Mouse (Mus musculus) erythroid progenitor cell, adult 5-6 weeks (primary cell): ENCODE results near the gene Agr2. TPM values are rescaled to one million over a fixed set of nuclear protein-coding genes. Genes with fewer than 3 reads are reported as not detected.

Experiments used
- ATAC-seq: replicated peaks from 2 replicates; pipeline ENCODE4 v1.8.0; 2016; ENCODE audit warnings: moderate number of reproducible peaks, mild to moderate bottlenecking, moderate TSS enrichment, inconsistent platforms; ENCODE audit not compliant: poor library complexity, low FRiP score, severe bottlenecking
- total RNA-seq, 2 experiments: library from RNA; stranded (forward) in 1 of 2; stranded (reverse) in 1 of 2; fragments of 150-400 nt in 1 of 2; fragments of 186-747, 209-891 nt in 1 of 2; gene quantifications; 2 replicates each; pipeline versions ENCODE4 v1.2.3 to v1.2.4; 2015 to 2017; ENCODE audit warnings: low replicate concordance in 2 of 2

Gene Agr2
- not detected in 2 replicates for total RNA-seq (2015; ENCODE audit: low replicate concordance)
- not detected in 2 replicates for total RNA-seq (2017; ENCODE audit: low replicate concordance)

GRCm38 (mm10) chr12:35992711-35993110 is at the start of gene Agr2:
Gene Agr2, plus strand, starts transcription at chr12:35992907.
- no peak for ATAC-seq

DNA sequence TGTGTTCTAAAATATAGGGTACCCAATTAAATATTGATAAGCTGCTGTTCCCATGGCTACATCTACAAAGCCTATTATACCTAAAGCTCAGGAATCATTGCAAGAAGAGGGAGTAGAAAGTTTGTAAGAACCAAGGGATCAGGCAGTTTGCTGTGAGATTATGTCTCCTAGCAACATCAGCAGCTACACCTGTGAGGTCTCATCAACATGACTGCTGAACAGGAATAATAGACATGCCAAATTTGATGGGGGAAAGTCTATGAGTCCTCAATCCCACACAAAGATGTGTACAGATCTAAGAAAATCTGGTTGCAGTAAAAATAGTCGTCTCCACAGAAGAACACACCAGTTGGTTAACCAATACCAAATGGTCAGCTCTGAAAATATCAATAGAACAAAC is 41.0 kb upstream of the Agr2 start:
- ATAC-seq, result no peak

DNA sequence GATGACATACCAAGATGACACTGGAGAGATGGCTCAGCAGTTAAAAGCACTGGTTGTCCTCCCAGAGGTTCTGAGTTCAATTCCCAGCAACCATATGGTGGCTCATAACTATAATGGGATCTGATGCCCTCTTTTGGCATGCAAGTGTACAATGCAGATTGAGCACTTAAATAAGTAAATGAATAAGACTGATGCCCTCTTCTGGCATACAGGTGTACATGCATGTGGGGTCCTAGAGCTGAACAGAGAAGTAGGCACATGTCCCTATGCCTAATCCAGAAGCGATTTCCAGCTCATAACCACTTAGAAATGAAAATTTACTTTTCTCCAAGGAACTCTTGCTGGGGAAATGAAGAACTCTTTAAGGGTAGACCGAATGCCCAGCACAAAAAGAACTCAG is 35.5 kb upstream of the Agr2 start:
- ATAC-seq, result no peak

GRCm38 (mm10) chr12:35966098-35966767 is 26.5 kb upstream of the Agr2 start:
- ATAC-seq, result peak; percentile 76

- no peak for ATAC-seq
Measured at GRCm38 (mm10) chr12:35966768-35967141, 26.0 kb upstream of the Agr2 start.

- ATAC-seq, result no peak
Measured at GRCm38 (mm10) chr12:35975898-35976297, 16.8 kb upstream of the Agr2 start.

DNA sequence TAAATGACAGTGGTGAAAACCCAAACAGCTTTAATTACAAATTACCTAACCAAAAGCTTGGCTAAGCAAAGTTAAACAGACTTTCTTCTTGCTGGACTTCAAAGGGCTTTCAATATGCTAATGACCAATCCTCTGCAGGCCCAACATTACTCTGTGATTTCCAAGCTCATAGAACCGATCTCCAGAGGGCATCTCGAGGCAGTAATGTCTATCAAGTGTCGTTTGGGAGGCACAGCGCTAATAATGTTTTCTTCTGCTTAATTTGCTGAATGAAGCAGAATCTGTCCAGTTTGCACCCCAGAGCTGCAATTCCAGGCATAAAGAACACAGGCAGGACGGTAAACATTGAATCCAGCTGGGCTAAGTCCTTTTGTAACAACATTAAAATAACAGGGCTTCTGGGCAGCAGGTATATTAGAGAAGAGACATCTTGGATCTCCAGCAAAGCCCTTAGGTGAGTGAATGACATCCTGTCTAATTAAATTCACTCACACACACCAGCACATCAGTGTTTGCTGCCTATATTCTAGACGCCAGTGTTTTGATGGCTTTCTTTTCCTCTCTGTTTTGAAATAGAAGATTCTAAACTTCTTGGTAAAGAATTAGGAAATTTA is 15.0 kb upstream of the Agr2 start:
- ATAC-seq, result no peak

- no peak for ATAC-seq
Measured at GRCm38 (mm10) chr12:35979625-35980024, 13.1 kb upstream of the Agr2 start.

- ATAC-seq, result peak; percentile 70
Measured at GRCm38 (mm10) chr12:35981732-35982360, 10.9 kb upstream of the Agr2 start.

- no peak for ATAC-seq
Measured at GRCm38 (mm10) chr12:35983472-35983871, 9.2 kb upstream of the Agr2 start.

GRCm38 (mm10) chr12:35984743-35985142 is 8.0 kb upstream of the Agr2 start:
- ATAC-seq, result no peak

DNA sequence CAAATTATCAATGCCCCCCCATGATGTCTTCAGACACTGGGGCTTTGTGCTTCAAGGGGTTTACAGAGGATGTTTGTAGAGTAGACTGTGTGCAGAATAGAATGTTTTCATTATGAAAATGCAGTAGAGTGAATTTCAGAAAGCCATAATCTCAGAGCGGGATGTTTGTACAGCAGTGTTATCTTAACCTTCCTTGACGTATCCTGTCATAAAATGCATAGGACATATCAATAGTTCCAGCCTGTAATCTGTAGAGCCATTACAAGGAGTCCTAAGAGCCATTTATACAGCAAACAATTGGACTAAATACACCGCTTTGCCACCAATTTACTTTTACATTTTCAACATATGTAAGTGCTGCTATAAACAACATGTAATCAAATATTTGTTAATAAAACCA is 876 bp downstream of the Agr2 start:
- no peak for ATAC-seq

DNA sequence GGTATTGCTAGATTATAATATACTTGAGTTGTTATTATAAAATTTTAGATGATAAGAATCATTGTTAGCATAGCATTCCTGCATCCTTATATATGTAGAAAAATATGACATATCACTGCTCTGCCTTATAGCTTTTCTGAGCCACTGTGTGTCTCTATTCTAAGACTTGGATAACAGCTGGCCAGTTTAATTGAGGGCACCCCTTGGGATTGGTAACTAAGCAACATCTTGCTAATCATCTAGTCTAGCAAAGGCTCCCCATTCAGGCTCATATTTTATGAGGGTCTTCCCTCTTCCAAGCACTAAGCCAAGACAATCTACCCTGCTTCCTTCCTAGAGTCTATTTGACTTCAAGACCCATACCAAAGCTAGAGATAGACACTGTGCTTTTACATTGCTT is 1.4 kb downstream of the Agr2 start:
- ATAC-seq, result no peak

- peak; percentile 61; the same call in 1 of the 2 replicates for ATAC-seq
Measured at GRCm38 (mm10) chr12:35995799-35996198, 3.1 kb downstream of the Agr2 start.

DNA sequence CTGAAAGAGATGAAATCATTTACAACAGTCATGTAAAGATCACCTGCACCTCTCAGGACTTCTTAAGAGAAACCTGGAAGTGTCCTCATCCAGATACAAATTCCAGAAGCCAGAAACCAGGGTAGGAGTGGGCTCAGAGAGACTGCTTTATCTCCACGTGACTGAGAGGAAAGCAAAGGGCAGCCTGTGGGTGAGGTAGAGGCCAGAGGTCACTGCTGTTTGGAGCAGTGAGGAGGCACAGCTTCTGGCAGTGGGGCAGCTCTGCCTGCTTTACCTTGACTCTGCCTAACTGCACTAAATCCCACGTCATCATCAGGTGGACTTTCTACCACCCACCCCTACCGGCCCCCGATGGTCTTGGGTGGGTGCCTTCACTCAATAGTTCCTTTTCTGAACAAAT is 12.0 kb downstream of the Agr2 start:
- ATAC-seq, result no peak

DNA sequence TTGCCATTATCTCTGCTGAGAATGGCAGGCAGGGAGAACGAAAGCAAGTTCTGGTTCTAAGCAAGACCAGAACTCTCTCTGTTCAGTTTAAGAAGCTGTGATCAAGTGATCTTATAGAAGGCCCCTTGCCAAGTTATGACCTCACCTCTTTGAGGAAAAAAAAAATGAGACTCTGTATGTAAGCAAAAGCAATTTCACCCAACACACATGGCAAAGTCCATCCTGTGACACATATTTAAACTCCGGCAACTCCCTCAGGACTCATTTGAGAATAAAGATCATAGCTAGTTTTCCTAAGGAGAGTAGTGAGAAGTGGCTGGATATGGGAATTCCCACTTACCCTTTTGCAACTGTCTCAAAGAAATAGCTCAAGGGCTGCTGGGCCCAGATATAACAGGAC is 14.9 kb downstream of the Agr2 start:
- no peak for ATAC-seq

GRCm38 (mm10) chr12:36008364-36009047 is 15.8 kb downstream of the Agr2 start:
- ATAC-seq, result no peak

GRCm38 (mm10) chr12:36013216-36013910 is 20.7 kb downstream of the Agr2 start:
- ATAC-seq, result no peak

DNA sequence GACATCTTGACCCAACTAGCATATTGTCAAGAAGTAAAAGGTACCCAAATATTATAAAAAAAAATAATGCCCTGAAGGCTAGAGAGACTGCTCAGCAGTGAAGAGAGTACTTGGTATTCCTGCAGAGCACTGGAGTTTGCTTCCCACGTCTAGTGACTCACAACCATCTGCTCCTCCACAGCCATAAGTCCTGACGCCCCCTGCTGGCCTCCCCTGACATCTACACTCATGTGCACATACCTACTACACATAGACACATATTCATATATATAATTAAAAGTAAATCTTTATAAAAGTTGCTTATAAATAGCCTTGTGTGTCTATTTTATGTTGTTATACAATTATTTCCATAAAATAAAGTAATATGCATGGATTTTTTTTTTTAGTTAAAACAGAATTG is 25.1 kb downstream of the Agr2 start:
- no peak for ATAC-seq

- no peak for ATAC-seq
Measured at GRCm38 (mm10) chr12:36019572-36019971, 26.9 kb downstream of the Agr2 start.
